Mouse (Mus musculus): ENCODE data around the gene AI661453. TPM values are rescaled to one million over a fixed set of nuclear protein-coding genes. Genes with fewer than 3 reads are reported as not detected.

AI661453 gene
- total RNA-seq, 2 experiments from 2014 or later = 1.3 to 2.1 TPM

DNA sequence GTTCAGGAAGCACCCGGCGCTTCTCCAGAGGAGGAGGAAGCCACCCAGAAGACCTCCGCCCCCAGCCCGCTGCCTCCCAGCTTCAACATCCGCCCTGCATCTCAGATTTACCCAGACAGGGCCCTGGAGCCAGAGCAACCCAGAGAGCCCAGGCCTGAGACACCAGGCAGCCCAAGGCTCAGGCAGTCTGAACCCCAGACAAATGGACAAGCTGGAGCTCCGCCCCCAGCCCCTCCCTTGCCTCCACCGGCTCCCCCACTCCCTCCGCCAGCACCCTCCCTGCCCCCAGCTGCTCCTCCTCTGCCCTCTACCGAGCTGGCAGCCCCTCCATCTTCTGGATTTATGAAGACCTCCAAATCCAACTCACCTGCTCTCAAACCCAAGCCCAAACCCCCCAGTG, 29.9 kb downstream of the AI661453 start:
- DNase-seq = no peak

DNA sequence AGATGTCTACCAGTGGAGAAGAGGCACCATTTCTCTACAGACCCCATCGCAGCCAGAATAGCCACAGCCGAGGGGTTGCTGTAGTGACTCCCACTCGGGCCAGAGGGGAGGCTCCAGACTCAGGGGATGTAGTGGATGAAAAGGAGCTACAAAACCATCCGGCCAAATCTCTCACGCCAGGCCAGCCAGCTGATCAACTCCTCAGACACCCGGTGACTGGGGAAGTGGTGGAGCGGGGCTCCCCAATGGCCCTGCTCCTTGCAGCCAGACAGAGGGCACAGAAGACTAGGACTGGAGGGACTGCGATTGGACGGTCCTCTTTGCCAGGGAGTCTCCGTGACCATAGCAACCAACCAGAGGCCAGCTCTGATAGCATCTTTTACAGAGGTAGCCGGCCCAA, 31.2 kb downstream of the AI661453 start:
- no peak for DNase-seq

DNA sequence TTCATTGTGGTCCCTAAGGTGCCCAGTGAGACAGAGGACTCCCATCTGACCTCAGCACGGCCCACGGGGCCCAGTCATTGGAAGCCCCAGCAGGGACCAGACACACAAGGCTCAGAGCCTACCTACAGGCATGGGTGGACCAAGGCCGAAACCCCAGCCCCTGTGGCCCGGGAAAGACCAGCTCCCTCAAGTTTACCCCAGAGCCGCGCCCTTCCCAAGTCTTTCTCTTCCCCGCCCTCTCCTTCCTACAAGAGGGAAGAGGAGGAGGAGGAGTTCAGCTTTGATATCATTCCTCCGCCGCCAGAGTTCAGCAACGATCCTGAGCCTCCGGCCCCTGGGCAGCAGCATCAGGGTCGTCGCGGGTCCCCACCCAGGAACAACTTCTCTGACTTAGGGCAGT, 31.6 kb downstream of the AI661453 start:
- DNase-seq = no peak

DNA sequence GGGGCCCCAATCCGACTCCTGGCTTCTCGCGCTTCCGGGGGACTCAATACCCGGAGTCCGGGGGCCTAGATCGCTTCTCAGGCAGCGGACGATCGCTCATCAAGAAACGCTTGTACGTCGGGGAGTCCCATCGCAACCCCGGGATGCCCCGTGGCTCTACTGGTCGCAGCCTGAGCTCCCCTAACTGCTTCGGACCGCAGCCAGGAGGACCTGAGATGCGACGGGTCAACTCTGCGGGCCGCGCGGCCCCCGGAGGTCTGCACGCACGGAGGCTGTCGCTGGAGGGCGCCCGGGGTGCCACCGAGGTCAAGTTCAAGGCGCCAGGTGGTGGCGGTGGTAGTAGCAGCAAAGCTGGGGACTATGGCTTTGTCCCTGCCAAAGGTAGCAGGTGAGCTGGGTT, 32.1 kb downstream of the AI661453 start:
- peak in 1 of 2 experiments; percentile 32 for DNase-seq

DNA sequence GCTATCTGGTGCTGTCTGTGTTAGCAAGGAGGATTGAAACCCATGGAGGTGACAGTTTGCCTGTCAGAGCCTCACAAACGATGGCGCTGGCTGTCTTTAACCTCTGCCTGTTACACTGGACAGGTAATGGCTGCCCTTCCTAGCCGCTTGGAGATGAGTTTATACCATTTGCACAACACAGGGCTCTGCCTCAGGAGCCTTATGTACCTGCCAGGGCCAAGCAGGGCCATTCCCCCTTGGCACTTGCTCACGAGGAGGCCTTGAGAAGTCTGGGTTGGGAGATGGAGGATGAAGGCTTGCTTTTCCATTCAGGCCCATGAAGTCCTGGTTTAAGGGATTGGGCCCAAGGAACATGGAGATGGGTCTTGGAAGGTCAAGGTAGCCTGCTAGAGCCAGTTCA, 33.2 kb downstream of the AI661453 start:
- no peak for DNase-seq

DNA sequence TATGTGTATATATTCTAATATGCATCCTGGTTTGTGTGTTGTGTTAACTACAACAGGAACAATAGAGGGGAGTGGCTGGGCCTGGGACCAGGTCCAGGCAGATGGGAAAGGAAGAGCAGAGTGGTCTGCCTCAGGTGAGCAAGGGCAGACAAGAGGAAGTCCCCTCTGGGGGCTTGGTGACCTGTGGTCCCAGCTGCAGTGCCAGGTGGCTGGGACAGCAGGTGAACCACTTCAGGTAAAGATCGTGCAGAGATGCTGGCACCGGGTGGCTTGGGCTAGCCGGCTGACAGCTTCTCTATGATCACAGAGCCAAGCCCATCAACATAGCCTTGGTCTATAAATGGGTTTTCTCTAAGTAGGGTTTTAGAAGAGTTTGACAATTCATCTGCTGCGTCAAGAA, 33.7 kb downstream of the AI661453 start:
- no peak for DNase-seq

DNA sequence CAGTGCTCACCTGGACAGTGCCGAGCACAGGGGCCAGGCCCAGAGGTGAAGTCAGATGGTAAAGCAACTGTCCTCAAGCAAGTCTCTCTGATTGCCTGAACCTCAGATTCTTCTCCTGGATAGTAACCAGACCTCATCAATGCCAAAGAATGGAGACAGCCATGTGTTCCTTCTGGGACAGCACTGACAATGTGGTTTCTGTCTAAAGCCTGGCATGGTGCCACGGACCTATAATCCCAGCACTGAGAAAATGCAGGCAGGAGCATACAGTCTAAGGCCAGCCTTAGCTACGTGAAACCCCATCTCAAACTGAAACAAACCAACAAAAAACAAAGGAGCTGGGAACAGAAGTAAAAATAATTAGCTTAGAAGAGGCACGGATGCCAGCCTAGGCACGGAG, 34.3 kb downstream of the AI661453 start:
- DNase-seq = no peak

DNA sequence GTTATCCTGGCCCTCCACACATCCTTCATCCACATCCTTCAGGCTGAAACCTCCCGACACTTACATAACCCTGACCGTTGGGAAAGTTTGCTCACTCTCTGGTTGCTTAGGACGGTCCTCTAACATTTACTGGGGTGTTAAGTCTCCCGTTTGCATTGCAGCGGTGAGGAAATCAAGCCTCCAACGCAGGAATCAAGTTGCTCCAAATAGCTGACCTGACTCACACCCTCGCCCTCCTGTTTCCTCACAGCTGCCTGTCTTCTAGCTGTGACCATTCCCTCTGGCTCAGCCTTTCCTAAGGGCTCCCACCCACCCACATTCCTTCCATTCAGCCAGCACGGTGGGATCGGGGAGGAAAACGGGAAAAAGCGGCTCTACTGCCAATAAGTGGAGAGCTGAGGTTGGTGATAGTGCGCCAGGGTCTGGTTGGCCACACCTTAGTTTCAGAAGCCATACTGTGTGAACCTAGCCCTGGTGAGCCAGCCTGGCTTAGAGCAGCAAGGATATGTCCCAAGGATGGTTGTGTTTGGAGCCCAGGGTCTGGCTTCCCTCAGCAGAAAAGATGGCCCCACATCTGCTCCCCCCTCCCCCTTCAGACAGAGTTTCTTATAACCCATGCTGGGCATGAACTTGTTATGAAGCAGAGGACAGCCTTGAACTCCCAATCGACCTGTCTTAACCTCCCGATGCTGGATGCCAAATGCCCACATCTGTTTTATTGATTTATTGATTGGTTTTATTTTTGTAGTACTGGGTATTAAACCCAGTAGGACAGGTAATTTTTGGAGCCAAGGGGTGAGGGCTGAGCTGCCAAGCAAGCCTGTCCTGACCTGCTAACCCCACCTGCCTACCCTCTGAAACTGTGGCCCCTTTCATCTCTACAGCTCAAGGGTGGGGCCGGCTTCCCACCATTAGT, 36.3 kb downstream of the AI661453 start:
- DNase-seq = peak in 1 of 2 experiments; percentile 22

DNA sequence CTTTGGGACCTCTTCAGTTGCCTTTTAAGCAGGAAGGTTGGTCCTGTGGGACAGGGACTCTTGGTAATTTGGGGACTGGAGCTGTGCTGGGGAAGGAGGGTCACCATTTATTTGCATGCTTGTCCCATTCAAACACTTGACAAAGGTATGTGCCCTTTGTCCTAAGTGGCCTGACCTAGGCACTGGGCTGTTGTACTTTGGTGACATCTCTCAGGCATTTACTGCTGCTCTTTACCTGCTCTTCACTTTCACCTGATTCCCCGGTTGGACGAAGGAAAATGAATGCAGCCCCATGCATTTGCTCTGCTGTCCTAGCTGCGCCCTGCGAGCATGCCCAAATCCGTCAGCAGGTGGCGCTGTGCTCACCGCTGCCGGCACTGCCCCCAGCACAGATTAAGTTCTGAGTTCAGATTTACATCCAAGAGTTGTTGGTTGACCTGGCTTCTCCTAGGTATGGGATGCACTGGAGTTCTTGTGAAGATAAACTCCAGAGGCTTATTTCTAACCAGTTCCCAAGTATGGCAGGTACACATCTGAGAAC, 37.1 kb downstream of the AI661453 start:
- DNase-seq = peak; percentile 38 to 73

DNA sequence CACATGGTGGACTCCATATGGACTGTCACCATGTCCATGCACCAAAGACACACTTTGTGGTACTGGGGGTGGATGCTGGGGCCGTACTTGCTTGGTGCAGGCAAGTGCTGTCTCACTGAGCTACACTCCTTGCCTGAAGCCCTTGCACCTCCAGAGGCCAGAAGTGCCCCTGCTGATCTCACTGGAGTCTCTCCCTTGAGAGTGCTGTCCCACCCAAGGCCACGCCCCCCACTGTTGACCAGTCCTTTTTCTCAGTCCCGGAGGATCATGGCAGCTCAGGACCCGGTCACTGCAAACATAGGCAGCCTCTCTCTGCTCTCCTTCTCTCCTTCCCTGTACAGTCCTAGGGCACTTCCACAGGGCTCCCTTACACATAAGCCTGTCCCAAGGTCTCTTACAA, 37.8 kb downstream of the AI661453 start:
- DNase-seq = no peak

DNA sequence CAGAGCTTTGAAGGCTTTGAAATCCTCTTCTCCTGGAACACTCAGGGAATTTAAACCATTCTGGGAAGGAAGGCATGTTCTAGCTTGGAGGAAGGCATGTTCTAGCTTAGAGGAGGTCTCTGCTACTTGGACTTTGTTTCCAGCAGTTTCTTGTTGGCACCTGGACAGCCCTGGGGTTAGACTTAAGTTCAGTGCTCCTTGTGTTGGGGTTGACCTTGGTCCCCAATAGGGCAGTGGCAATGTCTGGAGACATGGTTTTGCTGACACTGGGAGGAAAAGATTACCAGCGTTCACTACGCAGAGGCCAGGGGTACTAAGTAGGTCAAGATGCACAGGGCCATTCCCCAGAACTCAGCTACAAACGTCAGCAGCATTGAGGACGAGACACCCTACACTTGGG, 38.8 kb downstream of the AI661453 start:
- DNase-seq = no peak

DNA sequence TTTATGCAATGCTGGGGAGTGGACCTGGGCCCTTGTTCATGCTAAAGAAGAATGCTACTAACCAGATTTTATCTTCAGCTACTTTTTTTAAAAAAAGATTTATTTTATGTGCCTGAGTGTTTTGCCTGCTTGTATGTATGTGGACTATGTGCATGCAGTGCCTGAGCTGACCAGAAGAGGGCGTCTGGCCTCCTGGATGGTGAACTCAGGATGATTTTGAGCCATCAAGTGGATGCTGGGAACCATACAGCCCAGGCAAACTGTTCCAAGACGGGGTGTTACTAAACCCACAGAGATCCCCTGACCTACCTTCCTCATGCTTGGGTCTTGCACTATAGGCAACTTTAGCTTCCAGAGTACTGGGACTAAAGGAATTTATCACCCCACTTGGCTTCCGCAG, 39.3 kb downstream of the AI661453 start:
- DNase-seq = no peak

DNA sequence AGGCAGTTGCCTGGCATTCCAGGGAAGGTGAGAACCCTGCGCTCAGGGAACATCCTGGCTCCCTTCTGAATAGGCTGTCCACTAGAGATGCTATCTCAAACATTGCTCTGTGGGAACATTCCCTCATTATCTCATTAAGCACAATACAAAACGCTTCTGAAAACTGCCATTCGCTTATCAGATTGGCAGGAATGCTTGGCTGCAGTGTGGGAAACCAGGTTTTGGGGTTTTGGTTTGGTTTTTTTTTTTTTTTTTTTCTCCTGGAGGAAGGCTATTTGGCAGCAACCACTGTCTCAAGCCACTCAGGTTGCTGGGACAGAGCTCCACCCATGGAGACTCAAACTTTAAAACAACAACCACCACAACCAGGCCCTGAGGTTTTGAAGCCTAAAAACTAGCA, 43.5 kb downstream of the AI661453 start:
- DNase-seq = no peak

DNA sequence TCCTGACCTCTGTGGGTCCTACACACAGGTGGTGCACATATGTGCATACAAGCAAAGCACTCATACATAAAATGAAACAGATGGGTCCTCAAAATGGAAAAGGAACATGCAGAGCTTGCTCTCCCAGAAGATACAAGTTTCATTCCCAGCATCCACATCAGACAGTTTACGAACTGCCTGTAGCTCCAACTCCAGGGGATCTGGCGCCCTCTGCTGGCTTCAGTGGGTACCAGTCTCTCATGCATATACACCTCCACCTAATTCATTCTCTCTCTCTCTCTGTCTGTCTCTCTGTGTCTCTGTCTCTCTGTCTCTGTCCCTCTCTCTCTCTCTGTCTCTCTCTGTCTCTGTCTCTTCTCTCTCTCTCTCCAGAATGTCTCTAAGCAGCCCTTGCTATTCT, 46.0 kb downstream of the AI661453 start:
- DNase-seq = peak; percentile 41 to 74

DNA sequence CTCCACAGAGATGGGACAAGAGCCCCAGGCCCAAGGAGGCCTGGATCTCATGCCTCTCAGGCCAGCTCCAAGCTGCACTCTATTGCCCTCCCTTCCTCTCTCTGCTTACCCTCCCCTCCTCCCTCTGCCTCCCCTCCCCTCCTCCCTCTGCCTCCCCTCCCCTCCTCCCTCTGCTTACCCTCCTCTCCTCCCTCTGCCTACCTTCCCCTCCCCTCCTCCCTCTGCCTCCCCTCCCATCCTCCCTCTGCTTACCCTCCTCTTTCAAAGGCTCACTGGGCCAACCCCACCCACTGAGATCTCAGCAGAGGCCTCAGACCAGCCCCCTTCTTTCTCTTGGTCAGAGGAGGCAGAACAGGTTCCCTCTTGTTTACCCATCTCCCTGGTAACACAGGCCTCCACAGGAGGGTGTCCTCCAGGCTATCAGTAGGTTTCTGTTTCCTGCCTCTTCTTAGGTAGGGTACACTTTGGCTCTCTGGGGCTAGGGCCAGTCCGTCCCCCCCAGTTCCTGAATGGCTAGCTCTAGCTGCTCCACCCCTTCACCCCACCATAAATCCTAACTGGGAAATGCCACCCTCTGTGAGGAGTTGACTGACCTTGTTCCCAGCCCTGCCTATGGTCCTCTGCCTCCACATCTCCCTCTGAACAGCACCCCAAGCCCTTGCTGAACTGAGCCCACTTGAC, 48.0 kb downstream of the AI661453 start:
- peak in 1 of 2 experiments; percentile 37 for DNase-seq

DNA sequence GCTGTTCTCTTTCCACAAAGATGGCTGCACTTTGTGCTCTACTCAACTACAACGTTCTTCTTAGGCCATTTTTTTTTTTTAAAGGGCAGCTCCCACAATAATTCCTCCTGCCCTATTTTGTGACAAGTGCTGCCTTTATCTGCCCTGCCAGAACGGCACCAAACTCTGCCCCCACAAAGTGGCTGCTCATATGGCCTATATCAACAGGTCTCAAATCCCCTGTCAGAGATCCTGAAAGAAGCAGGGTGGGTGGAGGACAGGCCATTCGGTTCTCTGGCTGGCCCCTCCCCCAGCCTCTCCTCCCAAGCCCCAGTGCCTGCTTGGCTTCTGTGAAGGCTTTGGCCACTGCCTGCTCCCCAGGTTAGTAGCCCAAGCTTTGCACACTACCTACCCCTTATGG, 48.6 kb downstream of the AI661453 start:
- no peak for DNase-seq

DNA sequence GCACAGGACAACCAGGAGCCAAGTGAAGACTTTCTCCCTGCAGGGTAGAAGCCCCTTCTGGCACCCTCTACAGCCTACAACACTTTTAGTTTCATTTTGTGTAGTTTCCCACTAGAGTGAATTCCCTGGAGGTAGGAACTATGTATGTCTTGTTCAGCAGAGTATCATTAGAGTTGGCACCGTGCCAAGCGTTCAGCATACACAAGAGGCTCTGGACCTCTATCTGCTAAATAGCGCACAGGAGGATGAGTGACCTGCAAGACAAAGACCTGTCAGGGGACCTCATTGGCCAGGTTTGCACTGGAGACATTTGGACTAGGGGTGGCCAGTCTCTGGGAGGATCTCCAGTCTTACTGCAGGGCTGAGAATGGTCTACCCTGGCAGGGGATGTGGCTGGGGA, 49.4 kb downstream of the AI661453 start:
- DNase-seq = no peak

DNA sequence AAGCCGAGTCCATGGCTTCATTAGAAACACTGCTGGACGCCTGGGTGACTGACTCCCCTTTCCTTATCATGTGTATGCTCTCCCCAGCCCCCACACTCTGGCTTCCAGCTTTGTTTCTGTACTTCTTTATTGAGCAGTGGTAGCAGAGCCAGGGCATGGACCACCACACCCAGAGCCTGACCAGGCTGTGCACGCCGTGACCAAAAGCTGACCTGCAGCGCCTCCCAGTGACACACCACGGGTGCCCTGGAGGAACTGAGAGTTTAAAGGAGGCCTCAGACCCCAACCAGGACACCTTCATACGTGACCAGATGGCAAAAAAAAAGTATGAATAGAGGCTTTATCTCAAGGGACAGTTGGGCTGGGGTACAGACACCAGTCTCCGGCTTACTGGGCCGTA, 54.4 kb downstream of the AI661453 start:
- DNase-seq = no peak

DNA sequence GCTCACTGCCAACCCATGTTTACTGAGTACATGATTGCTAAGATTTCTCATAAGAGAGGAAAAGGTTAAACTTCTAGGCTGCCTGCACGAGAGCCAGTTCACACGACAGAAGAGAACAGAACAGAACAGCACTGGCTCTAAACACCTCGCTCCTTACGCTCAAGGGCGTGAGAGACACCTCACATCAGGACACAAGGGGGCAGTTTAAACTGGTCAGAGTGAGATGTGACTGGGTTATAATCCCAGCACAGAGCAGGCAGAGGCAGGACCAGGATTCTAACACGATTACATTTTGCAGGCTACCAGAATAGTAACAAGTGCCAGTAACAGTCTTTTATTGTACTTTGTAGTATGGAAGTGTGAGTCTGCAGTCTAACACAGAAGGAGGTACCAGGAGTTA, 56.3 kb downstream of the AI661453 start:
- no peak for DNase-seq

DNA sequence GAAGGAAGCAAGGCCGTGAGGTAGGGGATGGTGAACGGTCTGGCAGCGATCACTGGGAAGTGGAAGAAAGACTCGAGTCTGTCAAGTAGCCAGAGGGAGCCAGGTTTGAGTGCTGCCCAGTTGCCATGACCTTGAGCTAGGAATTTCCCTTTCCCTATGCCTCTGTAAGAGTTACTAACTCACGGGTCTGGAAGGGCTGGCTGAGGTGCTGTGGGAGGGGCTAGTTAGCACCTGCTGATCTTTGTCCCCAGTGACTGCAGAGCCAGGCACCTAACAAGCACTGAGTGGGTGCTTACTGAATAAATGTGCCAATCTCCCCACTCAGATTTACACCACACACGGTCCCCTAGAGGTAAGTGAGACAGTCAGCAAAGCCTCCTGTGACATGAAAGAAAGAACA, 57.2 kb downstream of the AI661453 start:
- no peak for DNase-seq

DNA sequence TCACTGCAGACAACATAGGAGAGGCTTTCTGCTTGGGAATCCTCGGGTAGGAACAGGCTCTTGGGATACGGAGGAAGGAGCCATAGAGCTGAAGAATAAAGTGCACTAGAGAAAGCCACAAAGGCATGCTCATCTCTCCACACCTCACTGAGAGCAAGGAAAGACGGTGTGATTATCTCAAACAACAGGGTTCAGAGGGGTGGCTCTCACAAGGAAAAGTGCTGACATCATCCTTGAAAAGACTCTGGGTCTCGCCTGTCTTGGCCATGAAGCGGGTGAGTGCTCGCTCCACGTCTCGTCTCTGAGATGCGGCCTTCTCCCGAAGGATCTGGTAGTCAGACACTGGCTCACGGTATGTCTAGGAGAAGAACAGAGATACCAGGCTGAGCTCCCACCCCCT, 57.7 kb downstream of the AI661453 start:
- DNase-seq = no peak

DNA sequence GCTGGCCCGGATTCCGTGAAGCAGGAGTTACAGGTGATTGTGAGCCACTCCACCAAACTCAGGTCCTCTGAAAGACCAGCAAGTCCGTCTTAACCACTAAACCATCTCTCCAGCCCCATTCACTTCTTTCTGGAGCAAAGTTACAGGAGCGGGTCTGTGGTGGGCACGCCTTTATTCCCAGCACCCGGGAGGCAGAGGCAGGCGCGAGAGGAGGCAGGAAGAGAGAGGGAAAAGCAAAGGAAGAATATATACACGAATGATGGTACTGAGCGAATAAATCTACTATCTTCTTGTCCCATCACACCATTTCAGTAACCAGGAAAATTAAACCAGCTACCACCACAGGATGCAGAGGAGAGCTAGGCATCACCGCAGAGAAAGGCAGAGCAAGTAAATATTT, 65.1 kb downstream of the AI661453 start:
- DNase-seq = no peak

DNA sequence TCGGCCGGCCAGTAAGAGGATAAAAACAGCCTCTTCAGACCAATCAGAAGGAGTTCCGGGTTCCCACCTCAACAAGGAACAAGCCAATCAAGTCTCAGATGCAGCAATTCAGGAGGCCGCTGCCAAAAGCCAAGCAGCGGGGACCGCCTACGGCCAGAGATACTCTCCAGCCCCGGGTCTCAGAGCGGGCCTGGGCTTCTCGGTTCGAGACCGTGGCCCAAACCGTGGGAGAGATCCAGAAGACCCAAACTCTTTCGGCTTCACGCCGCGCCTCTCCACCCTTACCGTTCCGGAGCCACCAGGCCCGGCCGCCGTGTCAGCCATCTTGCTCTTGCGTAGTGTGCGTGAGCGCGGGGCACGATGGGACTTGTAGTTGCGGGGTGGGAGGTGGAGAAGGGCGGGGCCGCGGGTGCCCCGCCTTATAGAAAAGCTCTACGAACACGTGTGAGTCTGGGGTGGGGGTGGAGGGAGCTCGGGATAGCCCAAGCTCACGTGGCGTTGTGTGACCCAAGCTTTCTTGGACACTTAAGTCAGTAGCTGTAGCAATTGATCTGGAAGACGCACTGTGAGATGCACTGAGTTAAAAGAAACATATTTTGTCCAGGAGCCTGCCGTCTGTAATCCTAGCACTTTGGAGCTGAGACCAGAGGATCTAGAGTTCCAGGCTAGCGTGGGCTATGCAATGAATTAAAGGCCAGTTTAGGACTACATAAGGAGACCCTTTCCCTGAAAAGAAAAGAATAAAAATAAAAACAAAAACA, 65.7 kb downstream of the AI661453 start, which contains the start of gene Taf8:
Taf8 (minus strand) TSS at position 347 of the 761 bp plus-strand sequence.
- DNase-seq = peak; percentile 95 to 96
